Mouse (Mus musculus) layer of hippocampus, postnatal 10 days (tissue): ENCODE measurements at regions not wholly inside any gene's neighbourhood (a gene's known extent, or its start where the extent isn't known, plus 50 kb on each side); places are given as distances from the start of the nearest gene placed in this dataset.
A peak's percentile ranks its signal among the peaks of the same experiment; 100 is the strongest.
"Not testable (repeated sequence)": the region's sequence is repeated elsewhere in the genome, so short reads cannot be mapped to it uniquely, and the experiment has no call there.

Experiments
- DNase-seq, 2 experiments: peaks; one replicate each; pipeline ENCODE4 v3.0.0; 2021; ENCODE audit warnings: low spot score in 2 of 2

- DNase-seq, result peak in 1 of 2 experiments; percentile 16
Measured at GRCm38 (mm10) chr19:19347017-19347416, 236.0 kb upstream of the Rorb start.

DNA sequence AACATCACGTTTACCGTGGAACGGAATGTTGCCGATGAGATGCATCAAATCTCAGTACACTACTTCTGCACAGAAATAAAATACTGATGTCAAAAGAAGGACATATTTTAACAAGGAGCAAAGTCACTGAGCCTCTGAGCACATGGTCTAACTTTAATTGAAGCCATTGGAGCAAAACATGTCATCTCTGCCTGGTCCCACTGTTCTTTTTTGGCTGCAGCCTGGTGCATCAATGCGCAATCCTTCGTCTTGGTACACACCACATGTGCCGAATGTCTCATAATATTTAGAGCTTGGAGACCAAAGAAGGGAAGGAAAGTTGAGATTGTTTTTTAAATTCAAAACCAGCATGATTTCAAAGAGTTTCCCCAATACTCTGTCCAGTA is 233.4 kb upstream of the Rorb start:
- DNase-seq, result no peak

GRCm38 (mm10) chr19:19343702-19344425 is 232.9 kb upstream of the Rorb start:
- peak; percentile 59 to 65 for DNase-seq

DNA sequence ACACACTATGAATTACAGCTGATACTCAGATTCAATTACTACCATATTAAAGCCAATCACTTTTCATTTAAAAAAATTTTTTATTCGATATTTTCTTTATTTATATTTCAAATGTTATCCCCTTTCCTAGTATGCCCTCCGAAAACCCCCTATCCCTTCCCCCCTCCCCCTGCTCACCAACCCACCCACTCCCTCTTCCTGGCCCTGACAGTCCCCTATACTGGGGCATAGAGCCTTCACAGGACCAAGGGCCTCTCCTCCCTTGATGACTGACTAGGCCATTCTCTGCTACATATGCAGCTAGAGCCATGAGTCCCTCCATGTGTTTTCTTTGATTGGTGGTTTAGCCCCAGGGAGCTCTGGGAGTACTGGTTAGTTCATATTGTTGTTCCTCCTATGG is 196.1 kb upstream of the Rorb start:
- not testable (repeated sequence) for DNase-seq

GRCm38 (mm10) chr19:19306476-19307131 is 195.6 kb upstream of the Rorb start:
- DNase-seq, result no peak

DNA sequence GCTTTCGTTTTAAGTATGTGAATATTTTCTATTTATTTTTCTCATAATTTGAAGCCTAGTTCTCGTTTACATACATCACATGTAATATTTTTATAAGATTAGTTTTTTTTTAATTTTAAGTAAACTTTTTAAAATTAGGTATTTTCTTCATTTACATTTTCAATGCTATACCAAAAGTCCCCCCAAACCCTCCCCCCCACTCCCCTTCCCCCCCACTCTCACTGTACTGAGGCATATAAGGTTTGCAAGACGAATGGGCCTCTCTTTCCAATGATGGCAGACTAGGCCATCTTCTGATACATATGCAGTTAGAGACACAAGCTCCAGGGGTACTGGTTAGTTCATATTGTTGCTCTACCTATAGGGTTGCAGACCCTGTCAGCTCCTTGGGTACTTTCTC is 174.9 kb upstream of the Rorb start:
- not testable (repeated sequence) for DNase-seq

GRCm38 (mm10) chr19:19246837-19247560 is 136.0 kb upstream of the Rorb start:
- DNase-seq, result no peak

DNA sequence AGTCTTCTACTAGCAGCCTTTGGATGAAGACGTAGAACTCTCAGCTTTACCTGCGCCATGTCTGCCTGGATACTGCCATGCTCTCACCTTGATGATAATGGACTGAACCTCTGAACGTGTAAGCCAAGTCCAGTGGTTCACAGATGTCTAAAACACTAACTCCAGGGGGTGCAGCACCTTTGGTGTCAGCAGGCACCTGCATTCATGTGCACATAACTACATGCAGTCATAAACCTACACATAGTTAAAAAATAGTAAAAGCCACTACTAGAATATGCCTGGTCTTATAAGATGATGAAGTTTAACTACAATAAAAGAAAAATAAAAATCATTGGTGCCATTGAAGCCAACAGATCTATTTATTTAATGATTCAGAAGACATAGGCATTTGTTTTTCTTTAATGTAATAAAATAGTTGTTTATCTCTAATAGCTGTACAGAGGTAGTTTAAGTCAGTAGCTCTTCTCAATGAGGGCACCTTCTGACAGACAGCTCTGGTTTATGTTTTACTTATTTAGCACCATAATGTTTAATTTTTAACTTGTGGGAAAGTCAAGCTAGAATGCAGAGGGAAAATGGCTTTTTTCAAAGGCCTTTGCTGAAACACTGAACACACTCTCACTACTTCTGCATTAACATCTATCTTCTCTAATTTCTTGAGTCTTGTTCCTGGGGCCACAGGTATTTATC is 118.5 kb upstream of the Rorb start:
- DNase-seq, result no peak

DNA sequence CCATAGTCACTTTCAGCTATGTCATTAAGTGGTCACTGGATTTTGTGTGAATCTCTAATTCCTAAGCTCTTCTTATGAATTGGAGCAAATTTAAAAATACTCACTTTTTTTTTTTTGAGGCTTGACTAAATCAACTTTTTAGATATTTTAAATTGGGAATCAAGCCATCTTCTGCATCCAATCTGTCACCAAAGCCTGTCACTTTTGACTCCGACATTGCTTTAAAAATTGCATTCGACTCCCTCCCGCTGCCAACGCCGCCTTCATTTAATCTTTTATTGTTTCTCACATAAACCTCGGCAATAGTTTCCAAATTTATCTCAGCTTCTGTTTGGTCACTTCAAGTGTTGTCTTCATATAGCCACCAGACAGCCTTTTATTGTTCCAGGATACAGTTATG is 109.8 kb upstream of the Rorb start:
- DNase-seq, result no peak

GRCm38 (mm10) chr19:19219352-19219751 is 108.4 kb upstream of the Rorb start:
- DNase-seq, result no peak

DNA sequence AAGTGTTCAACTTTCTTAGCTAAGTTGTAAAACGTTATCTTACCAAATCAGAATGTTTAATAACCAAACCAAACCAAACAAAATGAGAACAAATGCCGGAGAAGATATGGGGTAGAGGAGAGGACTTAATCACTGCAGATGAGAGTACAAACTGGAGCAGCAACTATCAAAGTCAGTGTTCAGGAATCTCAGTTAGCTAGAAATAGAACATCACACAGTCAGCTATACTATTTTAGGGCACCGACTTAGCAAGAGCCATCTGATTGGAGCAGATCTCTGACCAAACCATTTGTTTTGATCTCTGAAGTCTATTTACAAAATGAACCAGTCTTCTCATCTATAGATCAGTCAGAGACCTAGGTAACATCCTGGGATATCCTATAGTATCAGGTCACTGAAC is 107.7 kb upstream of the Rorb start:
- no peak for DNase-seq

DNA sequence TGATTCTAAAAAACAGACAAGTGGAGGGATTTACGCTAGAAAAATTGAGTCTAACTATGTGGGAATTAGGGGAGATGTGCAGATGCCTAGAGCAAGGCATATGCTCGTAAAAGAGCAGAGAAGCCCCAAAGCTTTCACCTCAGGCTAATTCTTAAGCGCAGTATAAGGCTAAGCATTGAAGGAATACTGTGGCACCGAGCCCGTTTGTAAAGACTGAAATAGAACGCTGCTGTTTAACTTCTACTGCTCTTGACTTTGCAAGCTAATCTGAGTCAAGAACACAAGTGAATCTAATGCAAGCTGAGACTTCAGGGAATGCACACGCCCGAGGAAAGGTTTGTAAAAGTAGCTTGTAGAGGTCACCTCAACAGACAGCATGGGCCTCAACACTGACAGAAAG is 88.5 kb upstream of the Rorb start:
- no peak for DNase-seq

DNA sequence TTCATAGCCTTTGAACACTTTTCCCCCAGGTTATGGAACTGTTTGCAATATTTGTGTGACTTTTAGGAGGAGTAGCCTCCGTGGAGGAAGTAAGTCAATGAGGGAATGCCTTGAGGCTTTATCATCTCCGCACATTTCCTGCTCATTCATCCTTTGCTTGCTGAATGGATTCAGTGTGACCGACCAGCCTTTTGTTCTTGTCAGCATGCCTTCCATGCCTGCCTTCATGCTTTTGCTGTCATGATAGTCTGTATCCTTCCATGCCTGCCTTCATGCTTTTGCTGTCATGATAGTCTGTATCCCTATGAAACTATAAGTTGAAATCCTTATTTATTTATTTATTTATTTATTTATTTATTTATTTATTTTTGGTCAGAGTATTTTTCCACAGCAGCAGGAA is 87.8 kb upstream of the Rorb start:
- no peak for DNase-seq

- DNase-seq, result no peak
Measured at GRCm38 (mm10) chr19:19194728-19195127, 83.7 kb upstream of the Rorb start.

GRCm38 (mm10) chr19:19194306-19194705 is 83.3 kb upstream of the Rorb start:
- no peak for DNase-seq

GRCm38 (mm10) chr19:19172767-19173166 is 61.8 kb upstream of the Rorb start:
- no peak for DNase-seq

GRCm38 (mm10) chr19:19170807-19171206 is 59.8 kb upstream of the Rorb start:
- DNase-seq, result no peak
